Mouse (Mus musculus) cerebellum, adult 11-12 months (tissue): Measurements from ENCODE around the gene Xrcc2.
"Not testable (repeated sequence)": the region's sequence is repeated elsewhere in the genome, so short reads cannot be mapped to it uniquely, and the experiment has no call there.

Experiments used
- DNase-seq: peaks from one replicate; pipeline ENCODE4 v3.0.0; 2022

Xrcc2 gene

DNA sequence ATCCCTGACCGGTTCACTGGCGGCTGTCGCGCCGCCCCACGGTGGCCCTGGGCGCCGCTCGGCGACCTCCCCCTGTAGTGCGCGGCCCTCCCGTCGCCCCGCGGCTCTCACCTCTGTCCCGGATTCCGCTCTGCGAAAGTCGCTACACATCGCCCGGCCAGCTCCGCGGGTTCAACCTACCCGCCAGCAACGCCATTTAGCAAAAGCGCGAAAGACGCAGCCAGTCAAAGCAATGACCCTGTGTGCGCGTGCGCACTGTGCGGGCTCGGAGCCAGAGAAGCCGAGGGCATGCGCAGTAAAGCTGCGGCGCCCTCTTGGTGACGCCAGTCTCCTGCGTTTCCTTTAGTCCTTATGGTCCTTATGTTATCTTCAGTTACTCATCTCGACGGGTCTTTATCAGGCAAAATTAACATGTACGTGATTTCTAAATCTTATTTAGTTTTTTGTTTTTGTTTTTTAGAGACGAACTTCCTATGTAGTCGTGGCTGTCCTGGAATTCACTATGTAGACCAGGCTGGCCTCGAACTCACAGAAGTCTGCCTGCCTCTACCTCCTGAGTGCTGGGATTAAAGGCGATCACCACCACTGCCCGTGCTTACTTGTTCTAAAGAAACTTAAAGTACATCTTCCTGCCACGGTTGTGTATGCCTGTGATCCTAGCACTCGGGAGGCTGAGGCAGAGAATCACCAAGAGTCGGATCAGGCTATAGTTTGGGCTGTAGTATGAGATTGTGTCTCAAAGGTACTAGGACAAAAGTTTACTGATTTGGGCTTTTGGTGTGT is at the start of gene Xrcc2:
Gene Xrcc2, minus strand, starts transcription at position 259 of the 783 bp plus-strand sequence.
- DNase-seq: peak; percentile 95

DNA sequence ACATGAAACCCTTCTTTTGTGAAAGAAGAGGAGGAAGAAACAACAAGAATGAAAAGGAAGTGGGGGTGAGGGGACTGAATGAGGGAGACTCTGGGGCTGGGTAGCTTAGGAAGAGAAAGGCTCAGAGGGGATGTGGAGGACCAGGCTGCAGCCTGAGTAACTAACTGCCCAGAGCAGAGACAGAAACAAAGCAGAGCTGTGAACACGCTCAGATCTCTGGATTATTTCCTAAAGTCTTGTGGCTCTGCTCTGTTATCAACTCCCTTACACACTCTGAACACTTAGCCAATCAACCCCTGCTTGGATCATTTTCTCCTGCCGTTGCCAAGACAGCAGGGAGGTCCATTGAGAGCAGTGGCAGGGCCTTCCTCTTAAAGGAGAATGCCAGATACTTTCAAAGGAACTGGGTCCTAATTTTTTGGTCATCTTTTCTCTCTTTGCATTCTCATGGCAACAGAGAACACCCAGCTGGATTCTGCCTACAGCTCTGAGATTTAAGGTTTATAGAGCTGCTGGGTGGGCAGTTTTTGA is 48.7 kb upstream of the Xrcc2 start:
- DNase-seq: no peak

DNA sequence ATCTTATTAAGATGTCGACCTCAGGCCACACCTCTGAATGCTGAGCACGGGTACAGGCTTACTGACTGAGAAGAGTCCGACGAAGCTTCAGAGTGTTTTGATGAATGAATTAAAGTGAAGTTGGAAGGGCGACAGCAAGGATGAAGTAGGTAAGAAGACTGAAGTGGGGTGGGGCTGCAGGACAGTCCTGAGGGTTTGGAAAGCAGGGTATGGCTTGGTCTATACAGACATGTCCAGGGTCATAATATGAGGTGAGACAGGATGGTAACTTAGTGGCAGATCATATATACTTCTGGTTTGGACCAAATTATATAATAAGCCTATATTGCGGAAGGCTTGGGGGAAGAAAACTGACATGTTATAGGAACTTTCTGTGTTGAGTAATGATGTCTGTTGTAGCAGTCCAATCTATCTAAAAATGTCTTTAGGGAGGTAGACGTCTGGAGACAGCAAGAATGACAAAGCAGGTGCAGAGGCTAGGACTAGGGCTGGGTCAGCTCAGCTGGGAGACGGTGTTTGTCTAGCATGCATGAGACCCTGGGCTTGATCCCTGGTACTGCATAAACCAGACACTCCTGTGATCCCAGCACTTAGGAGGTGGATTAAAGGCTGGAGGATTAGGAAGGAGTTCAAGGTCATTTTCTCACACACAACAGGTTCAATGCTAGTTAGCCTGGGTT is 48.1 kb upstream of the Xrcc2 start:
- DNase-seq: no peak

DNA sequence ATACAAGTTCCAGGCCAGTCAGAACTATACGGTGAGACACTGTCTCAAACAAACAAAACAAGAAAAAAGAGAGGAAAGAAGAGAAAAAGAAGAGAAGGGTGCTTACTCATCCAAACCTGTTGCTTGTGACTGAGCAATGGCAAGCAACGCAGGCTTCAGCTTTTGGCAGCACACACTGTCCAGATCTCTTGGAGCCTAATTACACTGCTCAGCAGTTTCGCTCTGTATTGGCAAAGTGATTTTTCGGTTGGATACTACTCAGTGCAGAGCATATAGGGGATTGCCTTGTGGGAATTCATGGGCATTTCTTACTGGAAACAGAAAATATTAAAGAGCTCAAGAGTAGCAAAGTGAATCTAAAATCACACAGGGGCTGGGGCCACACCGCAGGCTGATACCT is 47.2 kb upstream of the Xrcc2 start:
- peak; percentile 50 for DNase-seq

DNA sequence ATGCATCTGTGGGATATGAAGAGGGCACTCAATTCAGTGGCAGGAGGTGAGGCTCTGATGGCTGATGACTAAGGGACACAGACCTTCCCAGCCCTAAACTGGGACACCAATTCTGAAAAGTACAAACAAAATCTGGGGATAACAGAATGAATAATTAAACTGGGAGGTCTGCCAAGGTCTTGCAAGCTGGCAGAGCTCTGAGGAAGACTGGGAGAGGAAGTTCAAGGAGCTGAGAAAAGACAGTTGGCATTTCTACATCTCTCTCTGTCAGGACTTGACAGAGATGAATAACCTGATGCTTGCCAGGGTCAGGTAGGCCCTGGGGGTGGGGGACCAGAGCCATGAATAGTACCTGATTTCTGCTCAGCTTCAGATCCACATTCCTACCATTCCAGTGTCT is 45.9 kb upstream of the Xrcc2 start:
- DNase-seq: peak; percentile 34

DNA sequence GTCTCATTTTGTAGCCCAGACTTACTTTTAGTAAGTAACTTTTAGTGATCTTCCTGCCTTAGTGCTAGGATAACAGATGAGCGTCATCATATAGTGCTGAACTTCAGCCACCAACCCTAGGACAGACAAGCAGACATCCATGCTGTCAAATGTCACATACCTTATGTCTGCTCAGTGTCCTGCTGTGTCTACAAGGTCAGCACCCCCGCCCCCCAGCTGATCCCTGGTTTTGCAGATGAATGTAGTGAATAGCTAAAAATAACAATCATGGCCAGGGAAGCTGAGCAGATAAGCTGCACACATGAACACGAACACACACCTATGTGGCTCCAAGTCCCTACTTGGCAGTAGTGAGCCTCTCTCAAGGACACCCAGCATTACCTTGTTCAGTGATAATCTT is 43.0 kb upstream of the Xrcc2 start:
- no peak for DNase-seq

DNA sequence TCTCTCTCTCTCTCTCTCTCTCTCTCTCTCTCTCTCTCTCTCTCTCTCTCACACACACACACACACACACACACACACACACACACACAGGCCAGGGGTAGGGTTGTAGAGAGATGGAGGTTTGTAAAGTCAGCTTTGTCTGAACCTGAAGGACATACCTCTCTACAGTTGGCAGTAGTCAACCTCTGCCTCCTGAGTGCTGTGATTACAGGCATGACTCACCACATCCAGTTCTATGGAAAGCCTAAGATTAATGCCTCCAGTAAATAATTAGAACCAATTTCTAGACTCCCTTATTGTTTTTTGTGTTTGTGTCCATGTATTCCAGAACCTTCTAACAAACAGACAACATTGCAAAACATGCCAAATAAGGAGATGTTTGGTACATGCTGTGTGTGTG is 42.3 kb upstream of the Xrcc2 start:
- DNase-seq: no peak

DNA sequence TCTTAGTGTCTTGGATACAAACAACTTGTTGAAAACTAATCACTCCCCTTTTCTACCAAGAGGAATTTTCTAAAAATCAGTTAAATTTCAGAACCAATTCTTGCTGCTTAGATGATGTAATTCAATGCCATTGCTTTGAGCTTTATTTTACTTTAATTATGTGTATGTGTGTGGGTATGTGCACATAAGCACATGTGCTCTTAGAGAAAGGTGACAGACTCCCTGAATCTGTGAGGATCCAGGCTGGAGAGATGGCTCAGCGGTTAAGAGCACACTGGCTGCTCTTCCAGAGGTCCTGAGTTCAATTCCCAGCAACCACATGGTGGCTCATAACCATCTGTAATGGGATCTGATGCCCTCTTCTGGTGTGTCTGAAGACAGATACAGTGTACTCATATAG is 33.3 kb upstream of the Xrcc2 start:
- not testable (repeated sequence) for DNase-seq

DNA sequence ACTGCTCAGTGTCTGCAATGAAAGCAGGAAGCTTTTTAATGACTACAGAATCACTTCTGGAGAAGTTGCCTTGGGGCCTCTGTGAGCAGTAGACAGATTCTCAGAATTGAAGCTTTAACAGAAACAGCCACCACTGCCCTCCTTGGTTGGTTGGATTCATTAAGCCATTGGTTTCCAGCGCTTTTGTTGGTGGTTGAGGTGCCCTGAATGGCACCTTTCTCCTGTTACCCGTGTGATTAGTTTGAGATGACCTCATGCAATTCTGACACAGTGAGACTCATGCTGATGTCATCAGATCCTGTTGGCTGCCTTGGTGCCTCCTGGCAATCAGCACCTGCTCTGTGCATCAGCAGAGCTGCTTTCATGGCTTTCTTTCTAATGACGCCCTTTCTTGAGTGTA is 32.8 kb upstream of the Xrcc2 start:
- no peak for DNase-seq

DNA sequence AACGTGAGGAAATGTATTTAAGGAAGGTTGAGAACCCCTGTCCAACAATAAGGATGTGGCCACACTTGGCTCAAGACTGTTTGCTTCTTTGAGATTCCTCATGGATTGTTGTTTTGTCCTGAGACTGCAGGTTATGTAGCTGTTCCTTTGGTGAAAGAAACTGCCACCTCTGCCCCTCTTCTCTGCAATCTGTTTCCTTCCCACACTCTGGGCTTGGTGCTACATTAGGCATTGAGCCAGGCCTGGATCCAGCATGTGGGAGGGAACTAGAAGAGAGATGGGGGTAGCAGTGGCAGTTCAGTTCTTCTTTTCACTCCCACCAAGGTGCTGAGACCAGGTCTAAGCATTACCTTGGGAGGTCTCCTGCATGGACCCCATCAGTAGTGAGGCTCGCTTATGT is 30.2 kb upstream of the Xrcc2 start:
- no peak for DNase-seq

DNA sequence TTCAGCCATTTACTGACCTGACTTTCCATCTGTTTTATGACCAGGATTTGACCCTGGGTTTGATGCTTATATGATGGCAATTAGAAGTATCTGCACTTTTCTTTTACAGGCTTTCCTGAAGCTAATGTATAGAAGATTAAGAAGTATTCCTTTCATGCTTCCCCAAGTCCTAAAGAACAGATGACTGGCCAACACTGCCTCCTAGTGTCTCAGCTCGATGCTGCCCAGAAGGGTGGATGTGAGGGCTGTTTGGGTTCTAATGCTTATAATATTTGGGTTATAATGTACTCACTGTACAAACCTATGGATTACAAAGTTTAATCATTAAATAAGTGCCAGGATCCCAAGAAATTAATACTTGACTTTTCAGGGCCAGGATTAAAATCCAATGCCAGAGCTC is 28.7 kb upstream of the Xrcc2 start:
- peak; percentile 29 for DNase-seq

DNA sequence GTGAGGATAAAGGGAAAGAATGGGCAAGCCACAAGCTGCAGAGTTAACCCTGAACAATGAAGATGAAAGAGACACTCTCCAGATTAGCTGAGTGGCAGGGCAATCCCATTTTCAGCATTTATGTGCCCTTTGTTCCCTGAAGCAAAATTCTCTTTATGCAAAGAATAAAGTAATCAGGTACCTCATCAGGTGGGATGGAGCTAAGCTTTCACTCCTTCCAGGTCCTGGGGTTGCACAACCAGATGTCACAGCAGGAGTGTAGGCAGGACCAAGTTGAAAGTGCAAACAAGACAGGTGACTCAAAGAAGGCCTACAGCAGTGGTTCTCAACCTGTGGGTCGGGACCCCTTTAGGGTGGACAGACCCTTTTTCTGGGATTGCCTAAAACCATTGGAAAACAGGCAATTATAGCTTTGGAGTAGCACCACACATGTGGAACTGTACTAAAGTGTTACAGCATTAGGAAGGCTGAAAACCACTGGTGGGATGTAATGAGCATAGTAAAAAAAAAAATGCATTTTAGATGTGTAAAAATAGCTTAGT is 18.6 kb upstream of the Xrcc2 start:
- no peak for DNase-seq

DNA sequence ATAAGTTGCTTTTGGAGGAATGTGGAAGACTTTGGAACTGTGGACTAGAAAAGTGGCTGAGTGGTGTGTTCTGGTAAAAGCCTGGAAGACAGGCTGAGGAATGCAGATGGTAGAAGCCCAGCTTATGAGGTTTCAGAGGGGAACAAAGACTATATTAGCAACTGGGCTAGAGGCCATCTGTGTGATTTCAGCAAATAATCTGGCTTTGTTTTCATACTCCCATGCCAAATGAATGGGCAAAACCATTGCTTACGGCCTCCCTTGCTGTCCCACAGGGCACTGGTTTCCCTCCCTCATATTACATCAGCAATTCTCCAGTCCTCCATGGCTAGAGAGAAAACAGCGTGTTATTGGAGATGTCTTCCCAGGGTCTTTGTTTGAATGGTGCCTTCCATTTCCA is 17.4 kb upstream of the Xrcc2 start:
- DNase-seq: no peak

DNA sequence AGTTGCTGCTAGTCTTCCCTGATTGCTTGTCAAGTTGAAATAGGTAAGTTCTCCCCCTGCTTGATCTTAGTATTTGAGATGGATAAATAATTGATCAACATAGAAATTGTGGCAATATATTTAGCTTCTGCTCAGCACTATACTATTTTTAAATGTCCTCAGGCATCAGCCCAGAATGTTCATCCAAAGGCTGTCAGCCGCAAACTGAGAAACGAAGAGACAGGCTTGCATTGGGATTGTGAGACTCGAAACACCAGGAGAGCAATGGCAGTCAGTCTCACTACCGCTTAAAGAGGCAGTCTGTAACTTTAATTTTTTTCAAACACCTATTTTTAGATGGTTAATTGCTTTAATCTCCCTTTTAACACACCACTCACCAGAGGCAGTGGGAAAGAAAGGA is 13.8 kb upstream of the Xrcc2 start:
- DNase-seq: no peak

DNA sequence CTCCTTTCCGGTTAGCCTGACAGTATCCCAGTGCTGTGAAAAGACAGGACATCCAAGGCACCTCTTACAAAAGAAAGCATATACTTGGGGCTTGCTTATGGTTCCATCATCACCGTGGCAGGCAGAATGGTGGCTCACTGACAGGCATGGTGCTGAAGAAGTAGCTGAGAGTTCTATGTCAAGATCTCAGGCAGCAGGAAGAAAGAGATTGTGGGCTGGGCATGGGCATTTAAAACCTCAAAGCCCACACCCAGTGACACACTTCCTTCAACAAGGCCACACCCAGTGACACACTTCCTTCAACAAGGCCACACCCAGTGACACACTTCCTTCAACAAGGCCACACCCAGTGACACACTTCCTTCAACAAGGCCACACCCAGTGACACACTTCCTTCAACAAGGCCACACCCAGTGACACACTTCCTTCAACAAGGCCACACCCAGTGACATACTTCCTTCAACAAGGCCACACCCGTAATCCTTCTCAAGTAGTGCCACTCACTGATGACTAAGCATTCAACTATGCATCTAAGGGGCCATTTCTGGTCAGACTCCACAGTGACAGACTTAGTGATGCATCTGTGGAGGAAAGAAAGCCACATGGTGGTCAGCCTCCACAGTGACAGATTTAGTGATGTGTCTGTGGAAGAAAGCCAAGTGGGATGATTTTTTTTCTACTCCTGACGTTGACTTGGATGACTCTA is 7.5 kb upstream of the Xrcc2 start:
- DNase-seq: not testable (repeated sequence)

DNA sequence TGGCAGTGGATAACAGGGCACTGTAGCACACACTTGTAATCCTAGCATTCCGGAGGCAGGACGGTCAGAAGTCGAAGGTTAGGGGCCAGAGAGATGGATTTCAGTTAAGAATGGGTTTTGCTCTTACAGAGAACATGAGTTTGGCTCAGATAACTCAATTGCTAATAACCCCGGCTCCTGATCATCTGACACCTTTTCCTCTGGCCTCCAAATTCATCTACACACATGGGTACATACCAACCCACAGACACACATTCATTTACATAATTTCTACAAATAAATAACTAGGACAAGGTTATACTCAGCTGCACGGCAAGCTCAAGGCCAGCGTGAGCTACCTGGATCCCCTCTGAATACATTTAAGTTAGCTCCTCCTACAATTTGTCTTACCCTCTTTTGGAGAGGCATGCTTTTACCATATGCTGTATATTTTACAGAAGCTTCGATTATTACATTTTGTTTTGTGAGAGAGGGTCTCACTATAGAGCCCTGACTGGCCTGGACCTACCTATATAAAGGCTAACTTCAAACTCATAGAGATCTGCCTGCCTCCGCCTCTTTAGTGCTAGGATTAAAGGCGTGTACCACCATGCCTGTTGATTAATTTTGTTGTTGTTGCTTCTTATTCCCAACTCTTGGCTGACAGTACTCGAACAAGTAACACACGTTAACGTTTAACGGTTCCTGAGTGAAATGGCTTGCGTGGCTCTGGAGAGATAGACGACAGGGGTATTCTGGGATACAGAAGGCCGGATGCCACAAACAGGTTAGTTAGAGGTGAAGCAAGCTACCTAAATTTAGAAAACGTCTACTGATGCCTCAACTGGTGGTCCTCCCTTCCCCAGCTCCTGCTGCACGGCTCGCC is 691 bp downstream of the Xrcc2 start:
- no peak for DNase-seq

DNA sequence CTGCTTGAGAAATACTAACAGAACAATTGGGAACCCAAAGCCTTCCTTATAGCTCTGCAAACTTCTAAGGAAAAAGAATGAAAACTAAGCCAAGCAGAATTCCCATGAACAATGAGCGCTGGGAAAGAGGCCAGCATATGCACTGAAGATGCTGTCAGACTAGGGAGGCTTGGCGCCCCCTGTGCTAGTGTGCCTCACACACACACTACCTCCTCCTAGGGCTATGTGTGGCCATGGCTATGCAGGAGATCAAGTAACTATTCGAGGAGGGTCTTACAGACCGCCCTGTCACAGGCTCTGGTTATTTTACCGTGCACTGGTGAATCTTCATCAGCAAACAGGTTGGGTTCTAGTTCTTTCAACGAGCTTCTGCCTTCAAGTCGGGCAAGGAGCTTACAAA is 7.7 kb downstream of the Xrcc2 start:
- DNase-seq: no peak

DNA sequence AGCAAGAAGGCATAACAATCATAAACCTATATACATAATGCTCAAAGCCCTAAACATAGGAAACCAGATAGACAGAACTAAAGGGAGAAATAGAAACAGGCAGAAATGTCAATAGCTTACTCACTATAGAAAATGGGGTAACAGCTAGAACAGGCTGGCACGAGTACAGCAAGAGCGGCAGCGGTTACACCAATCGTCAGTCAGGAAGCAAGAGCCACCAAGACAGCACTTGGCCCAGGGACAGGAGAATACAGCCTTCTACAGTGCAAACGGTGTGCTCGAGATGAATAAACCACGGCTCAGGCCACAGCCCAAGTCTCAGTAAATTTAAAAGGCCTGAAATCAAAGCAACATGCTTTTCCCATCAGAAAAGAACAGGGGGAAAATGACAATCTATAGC is 9.4 kb downstream of the Xrcc2 start:
- DNase-seq: peak; percentile 28

DNA sequence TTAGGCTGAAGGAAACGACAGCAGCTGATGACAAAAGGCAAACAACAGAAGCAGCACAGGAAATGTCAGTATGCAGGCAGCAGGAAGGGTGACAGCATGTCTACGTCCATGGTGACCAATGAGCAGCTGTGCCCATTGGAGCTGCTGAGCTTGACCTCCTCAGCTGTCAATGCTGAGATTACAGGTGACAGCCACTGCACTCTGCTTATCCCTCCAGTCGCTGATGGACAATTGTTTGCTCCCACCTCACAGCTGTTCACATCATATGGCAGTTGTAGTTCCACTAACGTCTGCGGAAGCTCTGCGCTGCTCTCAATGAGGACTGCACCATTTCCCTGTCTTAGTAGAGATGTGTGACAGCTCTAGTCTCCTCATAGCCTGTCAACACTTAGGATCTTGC is 9.8 kb downstream of the Xrcc2 start:
- DNase-seq: no peak

DNA sequence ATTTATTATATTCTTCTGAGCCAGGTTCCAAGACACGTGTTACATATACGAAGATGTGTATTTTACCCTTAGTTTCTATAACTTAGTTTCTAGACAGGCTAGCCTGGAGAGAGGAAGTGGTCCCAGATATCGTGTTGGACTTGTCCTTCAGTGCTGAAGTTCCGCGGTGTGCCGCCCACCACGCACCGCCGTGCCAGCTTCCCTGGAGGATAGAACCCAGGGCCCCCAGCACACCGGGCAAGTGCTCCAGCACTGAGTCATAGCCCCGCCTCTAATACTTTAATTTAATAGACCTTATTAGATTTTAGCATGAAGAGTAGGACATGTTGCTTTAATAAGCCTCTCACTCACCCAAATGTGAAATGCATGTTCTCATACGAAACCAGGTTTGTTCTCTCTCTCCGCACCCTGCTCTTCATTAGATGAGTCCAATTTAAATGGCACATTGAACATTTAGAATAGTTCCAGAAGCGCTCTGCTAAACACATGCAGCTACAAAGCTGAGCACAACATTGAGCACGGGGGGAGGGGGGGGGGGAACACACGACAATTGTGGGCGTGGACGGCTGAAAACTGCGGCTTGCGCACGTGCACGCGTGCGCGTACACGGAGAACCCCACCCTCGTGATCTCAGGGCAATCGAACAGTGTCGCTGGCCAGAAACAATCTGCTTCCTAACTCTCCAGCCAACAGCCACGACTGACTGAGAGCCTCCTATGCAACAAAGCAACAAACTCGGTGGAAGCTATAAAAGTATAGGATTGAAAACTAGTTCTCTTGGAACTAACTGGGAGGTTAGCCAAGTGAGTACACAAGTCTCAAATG is 33.7 kb downstream of the Xrcc2 start:
- DNase-seq: no peak

DNA sequence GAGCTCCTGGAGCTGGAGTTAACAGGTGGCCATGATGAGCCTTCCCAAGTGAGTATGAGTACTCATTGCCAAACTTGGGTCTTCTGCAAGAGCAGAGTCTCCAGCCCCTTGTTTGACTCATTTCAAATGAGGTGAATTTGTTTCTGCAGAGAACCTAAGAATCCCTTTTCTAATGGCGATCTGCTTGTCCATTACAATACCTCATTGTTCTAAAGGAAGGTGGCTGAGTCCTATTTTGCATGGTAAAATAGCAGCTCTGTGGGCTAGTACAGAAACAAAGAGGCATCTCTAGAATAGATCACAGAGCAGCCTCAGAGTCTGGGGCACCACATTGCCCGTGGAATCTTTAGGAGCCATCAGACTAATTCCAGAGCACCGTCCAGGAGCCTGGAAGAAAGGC is 34.6 kb downstream of the Xrcc2 start:
- DNase-seq: no peak

DNA sequence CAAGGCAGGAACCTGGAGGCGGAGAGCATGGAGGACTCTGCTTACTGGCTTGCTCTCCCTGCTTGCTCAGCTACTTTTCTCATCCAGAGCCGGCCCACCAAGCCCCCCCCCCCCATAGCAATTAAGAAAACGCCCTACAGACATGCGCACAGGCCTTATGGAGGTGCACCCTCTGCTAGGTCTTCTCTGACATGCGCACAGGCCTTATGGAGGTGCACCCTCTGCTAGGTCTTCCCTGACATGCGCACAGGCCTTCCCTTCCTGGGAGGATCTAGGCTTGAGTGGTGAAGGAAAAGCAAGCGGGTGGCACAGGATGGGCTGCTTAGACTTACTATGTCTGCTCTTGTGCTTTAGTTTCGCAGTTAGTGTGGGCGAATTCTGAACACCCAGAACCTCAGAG is 37.3 kb downstream of the Xrcc2 start:
- DNase-seq: no peak
